30 mouse cellular contexts compared by ENCODE assay signal in genomic region chr11:54310588-54310987, GRCm38 (mm10). TPM values are rescaled to one million over a fixed set of nuclear protein-coding genes. Genes with fewer than 3 reads are reported as not detected.
"Had no signal": no experiment of that assay in that cellular context is flagged by ENCODE, and none has a peak within 500 bp of the region (broad histone marks: within the 10 kb centered on the region; RNA-seq: fewer than 3 reads in every experiment).

No protein-coding gene starts in this region.

- H3K4me2 ChIP-seq: limb, embryonic 12.5 days; limb, embryonic 15.5 days; liver, embryonic 11.5 days; lung, embryonic 14.5 days; midbrain, embryonic 13.5 days; neural tube, embryonic 12.5 days; neural tube, embryonic 15.5 days had no signal

- DNase-seq: kidney, postnatal 25 days; liver, postnatal 0 days; lung, embryonic 14.5 days; right cerebral cortex, adult 18-20 months; right cerebral cortex, postnatal 14 days; right cerebral cortex, postnatal 4 days; thymus, adult 2 months; thymus, postnatal 14 days; thymus, postnatal 4 days had no signal

- H3K4me3 ChIP-seq: limb, embryonic 12.5 days; limb, embryonic 15.5 days; midbrain, embryonic 13.5 days; neural tube, embryonic 12.5 days; neural tube, embryonic 15.5 days had no signal

- ATAC-seq: liver, postnatal 0 days; lung, postnatal 0 days; midbrain, embryonic 13.5 days had no signal

- H3K9me3 ChIP-seq: limb, embryonic 12.5 days; limb, embryonic 15.5 days; midbrain, embryonic 13.5 days; neural tube, embryonic 12.5 days; neural tube, embryonic 15.5 days had no signal

- H3K27ac ChIP-seq: kidney, postnatal 0 days; limb, embryonic 12.5 days; limb, embryonic 15.5 days; liver, embryonic 14.5 days; macrophage; neural tube, embryonic 12.5 days; neural tube, embryonic 15.5 days; stomach, postnatal 0 days had no signal

- H3K27me3 ChIP-seq: limb, embryonic 12.5 days; midbrain, embryonic 13.5 days; neural tube, embryonic 12.5 days; neural tube, embryonic 15.5 days had no signal

- H3K9ac ChIP-seq: limb, embryonic 12.5 days; limb, embryonic 15.5 days; liver, embryonic 14.5 days; liver, postnatal 0 days; lung, embryonic 14.5 days; neural tube, embryonic 12.5 days; neural tube, embryonic 15.5 days had no signal

- H3K36me3 ChIP-seq: limb, embryonic 12.5 days; limb, embryonic 15.5 days; neural tube, embryonic 12.5 days; neural tube, embryonic 15.5 days had no signal

RNA-seq across cellular contexts. Expression of gene Acsl6, which starts 7.0 kb away (rescaled TPM):
- polyA plus RNA-seq: macrophage had no signal

RNA-seq across cellular contexts. Expression of gene Il3, which starts 43.5 kb away (rescaled TPM):
- total RNA-seq: layer of hippocampus, adult 8-10 months; layer of hippocampus, postnatal 10 days; left cerebral cortex, adult 18-20 months; left cerebral cortex, postnatal 10 days; left cerebral cortex, postnatal 36 days; megakaryocyte, adult 5-6 weeks; midbrain, postnatal 0 days had no signal
- polyA plus RNA-seq: kidney, embryonic 14.5 days; kidney, postnatal 0 days; large intestine, adult 2 months; limb, embryonic 12.5 days; limb, embryonic 15.5 days; liver, embryonic 11.5 days; liver, embryonic 14.5 days; liver, postnatal 0 days; lung, embryonic 14.5 days; lung, postnatal 0 days; macrophage; midbrain, embryonic 13.5 days; midbrain, postnatal 0 days; neural tube, embryonic 12.5 days; neural tube, embryonic 15.5 days; stomach, embryonic 14.5 days; stomach, postnatal 0 days; thymus, adult 2 months had no signal

RNA-seq across cellular contexts. Expression of gene Meikin, which starts 59.9 kb away (rescaled TPM):
- total RNA-seq: layer of hippocampus, adult 8-10 months; layer of hippocampus, postnatal 10 days; left cerebral cortex, adult 18-20 months; left cerebral cortex, postnatal 10 days; left cerebral cortex, postnatal 36 days; megakaryocyte, adult 5-6 weeks; midbrain, postnatal 0 days had no signal
- polyA plus RNA-seq: kidney, embryonic 14.5 days; kidney, postnatal 0 days; large intestine, adult 2 months; limb, embryonic 12.5 days; limb, embryonic 15.5 days; liver, embryonic 11.5 days; liver, embryonic 14.5 days; liver, postnatal 0 days; lung, embryonic 14.5 days; lung, postnatal 0 days; macrophage; midbrain, embryonic 13.5 days; midbrain, postnatal 0 days; neural tube, embryonic 12.5 days; neural tube, embryonic 15.5 days; stomach, embryonic 14.5 days; thymus, adult 2 months had no signal
